Mouse (Mus musculus): ENCODE measurements around the gene Rfx8. TPM values are rescaled to one million over a fixed set of nuclear protein-coding genes. Genes with fewer than 3 reads are reported as not detected.

Gene Rfx8
- total and polyA plus RNA-seq, 3 experiments: not detected

GRCm38 (mm10) chr1:39751537-39751936 lies 30.7 kb upstream of the Rfx8 start:
- H3K9me3 ChIP-seq (replicated peaks; ENCODE audit: insufficient read depth, low read length): no peaks in the 10 kb centered on the region
- no peak overlapping the region for H3K27ac ChIP-seq (ENCODE audit: control insufficient read depth, low read depth, low read length)
- H3K4me1 ChIP-seq (ENCODE audit: control insufficient read depth in 1 of 2, insufficient read depth in 2 of 2, low read length in 2 of 2): no peaks in the 10 kb centered on the region
- H3K27me3 ChIP-seq (ENCODE audit: control insufficient read depth in 1 of 2, insufficient read depth in 2 of 2, low read length in 2 of 2): no peaks in the 10 kb centered on the region
- no peak overlapping the region for H3K9ac ChIP-seq (ENCODE audit: control insufficient read depth, low read depth, low read length, poor library complexity, severe bottlenecking)
- H3K36me3 ChIP-seq (ENCODE audit: control insufficient read depth in 1 of 2, insufficient read depth in 2 of 2, low read length in 2 of 2): no peaks in the 10 kb centered on the region
- H3K4me3 ChIP-seq (ENCODE audit: control insufficient read depth in 1 of 2, insufficient read depth in 1 of 2, low read depth in 2 of 2, low read length in 2 of 2): no peak overlapping the region
- no peak for DNase-seq (ENCODE audit: low read depth, low spot score)
- H3K79me2 ChIP-seq (ENCODE audit: control insufficient read depth, insufficient read depth, low read length, poor library complexity): no peaks in the 10 kb centered on the region
- TF ChIP-seq E2F4 (IDR thresholded peaks at IDR 0.05; ENCODE audit: borderline replicate concordance, low read depth, low read length): no peak
- TF ChIP-seq MYC (IDR thresholded peaks at IDR 0.05; ENCODE audit: low read depth, low read length): no peak
- TF ChIP-seq ZNF384 (IDR thresholded peaks at IDR 0.05; ENCODE audit: low read depth, low read length): no peak
- no peak for TF ChIP-seq POLR2AphosphoS2 (IDR thresholded peaks at IDR 0.05; ENCODE audit: low read length)

GRCm38 (mm10) chr1:39749664-39750063 lies 28.9 kb upstream of the Rfx8 start:
- H3K27ac ChIP-seq (ENCODE audit: control insufficient read depth, low read depth, low read length): no peak overlapping the region
- H3K4me1 ChIP-seq (ENCODE audit: control insufficient read depth in 1 of 2, insufficient read depth in 2 of 2, low read length in 2 of 2): no peaks in the 10 kb centered on the region
- no peak overlapping the region for H3K9ac ChIP-seq (ENCODE audit: control insufficient read depth, low read depth, low read length, poor library complexity, severe bottlenecking)
- no peak for DNase-seq (ENCODE audit: low read depth, low spot score)
- no peaks in the 10 kb centered on the region for H3K36me3 ChIP-seq (ENCODE audit: control insufficient read depth in 1 of 2, insufficient read depth in 2 of 2, low read length in 2 of 2)
- no peaks in the 10 kb centered on the region for H3K27me3 ChIP-seq (ENCODE audit: control insufficient read depth in 1 of 2, insufficient read depth in 2 of 2, low read length in 2 of 2)
- H3K4me3 ChIP-seq (ENCODE audit: control insufficient read depth in 1 of 2, insufficient read depth in 1 of 2, low read depth in 2 of 2, low read length in 2 of 2): no peak overlapping the region
- TF ChIP-seq ZNF384 (IDR thresholded peaks at IDR 0.05; ENCODE audit: low read depth, low read length): no peak
- TF ChIP-seq CHD2 (IDR thresholded peaks at IDR 0.05; ENCODE audit: low read length): no peak
- TF ChIP-seq TCF12 (IDR thresholded peaks at IDR 0.05; ENCODE audit: low read depth, low read length): no peak
- TF ChIP-seq SIN3A (IDR thresholded peaks at IDR 0.05; ENCODE audit: low read length): no peak
- TF ChIP-seq MAX (IDR thresholded peaks at IDR 0.05; ENCODE audit: low read length): no peak
- TF ChIP-seq TBP (IDR thresholded peaks at IDR 0.05; ENCODE audit: low read depth, low read length): no peak
- no peak for TF ChIP-seq RAD21 (IDR thresholded peaks at IDR 0.05; ENCODE audit: low read depth, low read length)
- no peak for TF ChIP-seq NELFE (IDR thresholded peaks at IDR 0.05; ENCODE audit: low read depth, low read length)
- TF ChIP-seq POLR2AphosphoS5 (IDR thresholded peaks at IDR 0.05; ENCODE audit: borderline replicate concordance, low read depth, low read length): no peak
- no peak for TF ChIP-seq ZC3H11A (IDR thresholded peaks at IDR 0.05; ENCODE audit: low read depth, low read length)
- no peak for TF ChIP-seq POLR2AphosphoS2 (IDR thresholded peaks at IDR 0.05; ENCODE audit: low read length)
- no peak for TF ChIP-seq TAL1 (IDR thresholded peaks at IDR 0.05; ENCODE audit: low read length)
- no peak for TF ChIP-seq EP300 (IDR thresholded peaks at IDR 0.05; ENCODE audit: low read depth in 1 of 2, low read length in 2 of 2)
- no peak for TF ChIP-seq ZMIZ1 (IDR thresholded peaks at IDR 0.05; ENCODE audit: low read depth, low read length)
- no peak for TF ChIP-seq ZKSCAN1 (IDR thresholded peaks at IDR 0.05; ENCODE audit: low read depth, low read length)
- TF ChIP-seq CTCF (IDR thresholded peaks at IDR 0.05 in 2 of 3, conservative IDR thresholded peaks at IDR 0.05 in 1 of 3; ENCODE audit: control insufficient read depth in 1 of 3, insufficient read depth in 1 of 3, low read depth in 2 of 3, low read length in 3 of 3, poor library complexity in 1 of 3, severe bottlenecking in 1 of 3): no peak
- TF ChIP-seq GABPA (IDR thresholded peaks at IDR 0.05; ENCODE audit: low read depth, low read length): no peak
- no peak for TF ChIP-seq JUND (IDR thresholded peaks at IDR 0.05; ENCODE audit: low read depth, low read length)
- no peak for TF ChIP-seq MYC (IDR thresholded peaks at IDR 0.05; ENCODE audit: low read depth, low read length)
- no peaks in the 10 kb centered on the region for H3K9me3 ChIP-seq (replicated peaks; ENCODE audit: insufficient read depth, low read length)
- H3K79me2 ChIP-seq (ENCODE audit: control insufficient read depth, insufficient read depth, low read length, poor library complexity): no peaks in the 10 kb centered on the region
